Mouse (Mus musculus): Measurements from ENCODE around the gene Hoxc10.

GRCm38 (mm10) chr15:102975034-102975433 lies 8.4 kb downstream of the Hoxc10 start:
- TF ChIP-seq CTCF (conservative IDR thresholded peaks at IDR 0.05; ENCODE audit: low read length) (no peak), NANOG (IDR thresholded peaks at IDR 0.05; ENCODE audit: borderline replicate concordance, low read length) (no peak)
